Mouse (Mus musculus): ENCODE results near the gene Plcg2.

Gene Plcg2

DNA sequence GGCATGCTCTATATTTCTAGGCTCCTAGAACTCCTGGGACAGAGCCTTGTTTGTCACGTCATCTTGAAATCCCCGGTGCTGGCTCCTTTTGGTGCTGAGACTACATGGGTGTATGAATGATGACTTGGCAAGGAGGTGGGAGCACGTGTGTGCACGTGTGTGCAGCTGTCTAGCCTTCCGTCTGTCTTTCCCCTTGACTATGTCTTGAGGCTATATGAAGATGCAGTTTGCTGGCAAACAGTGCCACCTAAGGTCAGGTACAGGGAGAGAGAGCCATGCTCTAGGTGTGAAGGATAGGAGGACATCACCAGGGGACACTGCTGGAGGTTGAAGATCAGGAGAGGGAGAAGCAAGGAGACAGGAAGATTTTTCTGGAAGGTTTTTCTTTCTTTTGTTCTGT is 49.9 kb downstream of the Plcg2 start:
- DNase-seq (ENCODE audit: low read depth, low spot score), result no peak

DNA sequence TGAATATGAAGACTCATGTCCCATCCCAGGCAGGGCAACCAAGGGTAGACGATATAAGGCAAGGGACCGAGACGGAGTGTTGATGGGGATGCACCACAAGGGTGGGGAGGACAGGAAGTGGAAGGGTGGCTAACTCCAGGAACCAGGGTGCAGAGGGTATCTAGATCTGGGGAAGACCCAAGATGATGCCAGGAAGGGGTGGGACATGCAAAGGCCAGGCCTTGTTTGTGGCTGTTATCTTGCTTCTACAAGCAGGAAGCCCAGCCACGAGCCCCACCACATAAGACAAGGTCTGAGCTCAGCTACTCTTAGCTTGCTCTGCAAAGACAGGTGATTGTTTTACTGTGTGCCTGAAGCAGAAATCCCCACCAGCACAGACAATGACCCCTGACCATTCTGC is 50.4 kb downstream of the Plcg2 start:
- no peak for DNase-seq (ENCODE audit: low read depth, low spot score)

DNA sequence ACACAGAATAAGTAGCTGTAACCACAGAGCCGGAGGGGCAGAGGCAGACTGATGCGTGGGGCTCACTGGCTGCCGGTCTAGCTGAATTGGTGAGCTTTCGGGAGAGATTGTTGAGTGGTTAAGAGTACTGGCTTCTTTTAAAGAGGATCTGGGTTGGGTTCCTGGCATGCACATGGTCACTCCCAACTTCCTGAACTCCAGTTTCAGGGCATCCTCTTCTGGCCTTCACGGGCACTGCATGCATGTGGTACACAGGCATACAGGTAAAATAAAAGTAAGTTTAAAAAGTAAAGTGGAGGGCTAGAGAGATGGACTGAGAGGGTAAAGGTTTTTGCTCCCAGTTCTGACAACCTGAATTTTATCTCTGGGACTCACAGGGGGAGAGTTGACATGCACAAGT is 52.4 kb downstream of the Plcg2 start:
- DNase-seq (ENCODE audit: low read depth, low spot score), result no peak

DNA sequence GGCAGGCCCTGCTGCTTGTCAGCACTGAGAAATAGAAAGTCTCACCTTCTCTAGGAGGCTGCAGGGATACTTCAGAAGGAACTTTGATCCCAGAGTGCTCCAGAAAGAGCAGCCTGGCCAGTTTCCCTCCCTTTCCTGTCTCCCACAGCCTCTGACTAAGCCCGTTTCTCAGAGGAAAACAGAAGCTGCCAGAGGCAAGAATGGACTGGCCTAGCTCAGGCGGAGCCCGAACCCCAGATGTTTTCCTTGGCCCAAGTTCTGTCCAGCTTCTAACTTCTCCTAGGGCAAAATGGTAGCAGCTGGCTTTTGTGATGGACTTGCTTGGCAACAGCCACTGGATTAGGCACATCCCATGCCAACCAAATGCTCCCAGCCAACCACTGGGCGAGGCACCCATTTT is 62.9 kb downstream of the Plcg2 start:
- DNase-seq (ENCODE audit: low read depth, low spot score), result no peak

DNA sequence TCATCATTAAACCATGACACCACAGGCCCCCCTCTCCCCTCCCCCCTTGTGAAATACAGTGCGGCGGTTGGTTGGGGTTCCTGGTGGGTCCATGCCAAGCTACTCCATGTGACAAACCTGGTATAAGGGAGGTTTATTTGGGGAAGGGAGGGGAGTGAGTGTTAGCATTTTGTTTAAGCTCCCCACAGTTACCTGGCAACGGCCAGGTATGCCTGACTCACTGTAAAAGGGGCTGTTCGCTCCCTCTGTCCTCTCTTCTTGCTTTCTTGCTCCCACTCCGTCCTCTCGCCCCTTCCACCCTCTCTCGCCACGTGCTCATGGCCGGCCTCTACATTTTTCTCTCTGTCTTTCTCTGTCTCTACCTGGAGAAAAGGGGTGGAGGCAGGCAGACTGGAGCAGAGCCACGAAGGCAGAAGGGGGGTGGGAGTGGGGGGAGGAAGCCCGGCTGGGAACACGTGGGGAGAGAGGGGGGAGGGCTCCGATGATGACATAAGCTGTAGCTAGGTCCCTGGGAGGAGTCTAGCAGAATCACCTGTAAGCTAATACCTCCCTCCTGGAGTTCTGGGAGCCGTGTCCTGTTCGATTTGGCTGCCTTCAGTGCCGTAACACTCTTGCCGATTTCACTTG is 63.8 kb downstream of the Plcg2 start:
- DNase-seq (ENCODE audit: low read depth, low spot score), result no peak

DNA sequence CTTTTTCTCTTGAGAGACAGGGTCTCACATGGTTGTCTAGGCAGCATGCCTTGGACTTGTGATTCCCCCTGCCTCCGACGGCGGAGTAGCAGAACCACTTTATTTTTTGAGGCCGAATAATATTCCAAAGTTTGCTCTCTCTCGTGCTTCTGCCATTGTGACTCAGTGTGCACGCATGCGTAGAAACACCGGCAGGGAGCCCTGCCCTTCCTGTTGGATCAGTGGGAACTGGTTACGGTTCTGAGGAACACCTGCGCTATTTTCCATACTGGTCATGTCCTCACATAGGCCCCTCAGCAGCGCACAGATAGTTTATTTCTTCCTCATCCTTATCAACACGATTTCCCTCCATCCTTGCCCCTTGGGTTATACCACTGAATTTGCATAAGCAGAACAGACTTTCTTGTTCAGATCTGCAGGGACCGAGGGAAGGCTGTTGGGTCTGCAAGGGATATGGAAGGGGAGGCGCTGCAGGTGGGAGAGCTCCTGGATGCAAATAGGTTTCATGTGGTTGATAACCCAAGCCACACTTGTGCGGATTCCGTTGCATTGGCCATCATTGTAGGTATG is 64.4 kb downstream of the Plcg2 start:
- DNase-seq (ENCODE audit: low read depth, low spot score), result no peak

DNA sequence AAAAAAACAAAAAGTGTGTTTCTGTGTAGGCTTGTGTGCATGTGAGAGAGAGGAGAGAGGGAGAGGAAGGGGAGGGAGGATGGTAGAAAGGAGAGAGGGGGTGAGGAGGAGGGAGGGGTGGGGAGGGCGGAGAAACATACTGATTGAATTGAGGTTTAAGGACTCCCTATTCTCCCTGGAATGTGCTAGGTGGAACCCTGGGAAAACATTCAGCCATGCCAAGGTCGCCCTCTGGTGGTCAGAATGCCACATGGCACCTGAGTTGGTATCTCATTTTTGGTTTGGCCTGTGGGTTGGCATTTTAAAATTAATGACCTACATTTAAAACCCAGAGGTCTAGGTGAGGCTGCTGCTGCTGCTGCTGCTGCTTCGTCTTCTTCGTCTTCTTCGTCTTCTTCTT is 71.3 kb downstream of the Plcg2 start:
- peak; percentile 71 for DNase-seq (ENCODE audit: low read depth, low spot score)

DNA sequence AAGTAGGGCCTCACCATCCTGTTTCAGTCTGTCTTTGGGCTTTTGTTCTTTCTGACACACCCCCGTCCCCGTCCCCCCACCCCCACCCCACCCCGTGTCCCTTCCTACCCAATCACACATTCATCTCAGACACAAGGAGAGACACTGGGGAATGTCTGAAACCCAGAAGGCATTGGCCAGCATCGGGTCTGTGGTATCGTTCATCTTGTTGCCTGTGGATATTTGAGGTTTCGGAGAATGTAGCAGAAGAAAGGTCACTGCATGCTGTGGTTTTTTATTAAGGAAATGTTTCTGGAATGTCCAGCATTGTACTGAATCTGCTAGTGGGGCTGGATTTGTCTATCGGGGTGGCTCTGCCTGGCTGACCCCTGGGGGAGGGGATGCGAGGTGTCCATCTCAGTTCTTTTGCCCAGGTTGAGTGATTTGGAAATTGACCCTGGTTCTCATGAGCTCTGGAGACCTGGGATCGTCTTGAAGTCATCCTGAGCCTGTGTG is 78.2 kb downstream of the Plcg2 start:
- no peak for DNase-seq (ENCODE audit: low read depth, low spot score)

DNA sequence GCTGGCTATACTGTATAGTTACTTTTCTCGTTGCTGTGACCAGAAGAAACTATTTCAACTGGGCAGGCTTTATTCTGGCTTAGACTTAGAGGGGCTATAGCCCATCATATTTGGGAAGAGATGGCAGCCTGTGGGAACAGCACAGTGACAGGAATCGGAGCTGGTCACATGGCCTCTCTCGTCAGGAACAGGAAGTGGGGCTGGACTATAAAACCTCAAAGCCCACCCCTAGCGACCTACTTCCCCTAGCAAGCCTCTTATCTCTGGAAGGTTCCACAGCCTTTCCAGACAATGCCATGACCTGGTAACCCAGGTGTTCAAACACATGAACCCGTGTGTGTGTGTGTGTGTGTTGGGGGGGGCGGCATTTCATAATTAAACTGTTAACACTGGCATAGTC is 79.0 kb downstream of the Plcg2 start:
- no peak for DNase-seq (ENCODE audit: low read depth, low spot score)

DNA sequence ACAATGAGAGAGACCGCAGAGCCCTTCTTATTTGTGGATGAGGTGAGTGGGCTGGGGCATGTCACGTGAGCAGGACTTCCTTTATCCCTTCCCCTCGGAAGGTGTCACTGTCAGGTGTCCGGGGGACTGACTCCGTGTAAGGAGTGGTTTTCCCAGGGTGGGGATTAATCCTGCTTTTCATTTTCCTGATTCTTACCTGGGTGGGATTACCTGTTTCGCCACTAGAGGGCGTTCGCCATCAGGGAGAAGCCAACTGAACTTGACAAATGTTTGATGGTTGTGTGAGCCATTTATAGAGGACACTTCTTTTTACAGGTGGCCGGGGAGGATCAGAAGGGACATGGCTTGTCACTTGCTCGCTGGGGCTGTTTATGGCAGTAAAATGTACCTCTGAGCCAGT is 79.8 kb downstream of the Plcg2 start:
- no peak for DNase-seq (ENCODE audit: low read depth, low spot score)

DNA sequence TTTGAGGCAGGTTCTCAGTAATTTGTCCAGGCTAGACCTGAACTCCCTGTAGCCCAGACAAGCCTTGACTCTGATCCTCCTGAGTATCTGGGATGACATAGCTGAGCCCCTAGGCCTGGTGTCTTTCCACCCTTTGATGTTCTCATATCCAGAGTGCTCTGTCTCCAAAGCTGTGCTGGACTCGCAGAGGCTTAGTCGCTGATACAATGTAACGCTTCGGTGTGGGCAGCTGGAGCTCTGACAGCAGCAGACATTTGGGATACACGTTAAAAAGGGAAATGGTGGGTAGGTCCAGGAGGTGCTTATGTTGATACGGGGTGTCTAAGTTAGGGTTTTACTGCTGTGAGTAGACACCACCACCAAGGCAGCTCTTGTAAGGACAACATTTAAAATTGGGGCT is 80.8 kb downstream of the Plcg2 start:
- DNase-seq (ENCODE audit: low read depth, low spot score), result no peak

DNA sequence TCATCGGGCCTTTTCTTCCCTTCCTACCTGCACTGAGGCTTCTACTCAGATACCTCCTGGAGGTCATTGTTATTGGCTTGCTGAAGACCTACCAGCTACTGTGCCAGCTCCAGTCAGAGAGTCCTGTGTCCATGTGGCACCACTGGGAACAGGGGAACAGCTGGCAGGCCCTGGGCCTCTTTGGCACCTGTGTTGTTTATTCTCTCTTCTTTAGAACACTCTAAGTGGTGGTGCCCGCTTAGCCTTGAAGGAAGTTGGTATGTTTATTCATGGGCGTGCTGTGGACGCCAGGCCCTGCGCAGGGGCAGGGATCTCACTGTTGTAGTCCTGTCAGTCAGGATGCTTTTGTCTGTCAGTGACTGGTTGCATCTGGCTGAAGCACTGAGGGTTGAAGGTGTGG is 95.8 kb downstream of the Plcg2 start:
- no peak for DNase-seq (ENCODE audit: low read depth, low spot score)

DNA sequence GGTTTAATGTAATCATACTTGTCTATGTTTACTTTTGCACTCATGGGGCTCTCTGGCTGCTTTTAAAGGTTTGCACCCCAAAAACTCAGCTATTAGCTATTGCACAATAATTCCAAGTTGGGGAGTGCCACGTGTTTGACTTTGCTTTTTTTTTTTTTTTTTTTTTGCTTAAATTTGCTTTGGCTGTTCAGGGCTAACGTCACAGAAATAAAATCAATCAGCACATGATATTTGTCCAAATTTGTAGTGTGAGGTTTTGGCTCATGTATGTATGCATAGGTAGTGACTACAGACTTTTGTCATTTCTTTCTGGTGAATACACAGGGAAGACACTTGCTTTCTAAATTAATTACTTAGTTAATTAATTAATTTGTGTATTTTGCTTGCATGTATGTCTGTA is 96.9 kb downstream of the Plcg2 start:
- DNase-seq (ENCODE audit: low read depth, low spot score), result no peak

DNA sequence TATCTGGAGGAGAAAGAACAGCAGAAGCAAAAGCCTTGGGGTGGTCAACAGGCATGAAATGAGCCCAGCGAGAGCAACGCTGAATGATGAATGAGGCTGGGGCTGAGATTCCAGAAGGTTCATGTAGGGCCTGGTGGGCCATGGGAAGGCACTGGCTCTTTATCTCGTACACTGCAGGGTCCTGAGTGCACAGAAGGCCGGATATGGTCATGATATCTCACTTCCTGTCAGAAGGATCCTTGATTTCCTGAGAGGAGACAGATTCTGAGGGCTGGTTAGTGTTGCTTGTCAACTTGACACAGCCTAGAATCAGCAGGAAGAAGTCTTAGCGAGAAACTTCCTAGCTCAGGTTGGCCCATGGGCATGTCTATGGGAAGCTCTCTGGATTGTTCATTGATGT is 98.7 kb downstream of the Plcg2 start:
- no peak for DNase-seq (ENCODE audit: low read depth, low spot score)

DNA sequence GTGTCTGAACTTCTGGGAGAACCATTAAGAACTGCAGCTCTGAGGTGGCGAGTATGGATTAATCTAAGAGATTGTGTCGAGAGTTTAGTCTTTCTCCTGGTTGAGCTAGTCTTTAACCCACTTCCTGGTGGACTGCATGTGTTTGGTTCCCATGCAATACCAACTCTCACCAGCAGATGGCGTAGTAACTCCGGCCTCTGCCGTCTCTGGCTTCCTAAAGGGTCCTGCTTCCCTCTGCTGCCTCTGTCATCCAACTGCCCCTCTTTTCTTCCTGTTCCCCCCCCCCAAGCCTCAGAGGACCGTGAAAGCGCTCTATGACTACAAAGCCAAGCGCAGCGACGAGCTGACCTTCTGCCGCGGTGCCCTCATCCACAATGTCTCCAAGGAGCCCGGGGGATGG is 102.7 kb downstream of the Plcg2 start:
- no peak for DNase-seq (ENCODE audit: low read depth, low spot score)

DNA sequence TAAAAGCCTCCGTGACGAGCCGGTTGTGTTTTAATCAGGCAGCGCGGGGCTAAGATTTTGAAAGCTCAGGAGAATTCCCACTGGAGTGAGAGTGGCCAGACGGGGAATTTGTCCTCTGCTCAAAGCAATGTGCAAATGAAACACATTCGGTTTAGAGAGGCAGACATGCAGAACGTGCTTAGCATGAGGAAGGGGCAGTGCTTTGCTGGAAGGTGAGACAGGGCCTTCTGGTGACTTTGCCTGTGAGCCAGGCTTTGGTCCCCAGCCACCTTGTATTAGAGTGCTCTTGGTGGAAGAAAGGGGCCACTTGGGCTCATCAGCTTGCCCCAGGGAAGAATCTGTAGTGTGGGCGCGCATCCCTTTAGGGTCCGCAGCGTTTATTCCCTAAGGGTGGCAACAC is 106.0 kb downstream of the Plcg2 start:
- no peak for DNase-seq (ENCODE audit: low read depth, low spot score)

DNA sequence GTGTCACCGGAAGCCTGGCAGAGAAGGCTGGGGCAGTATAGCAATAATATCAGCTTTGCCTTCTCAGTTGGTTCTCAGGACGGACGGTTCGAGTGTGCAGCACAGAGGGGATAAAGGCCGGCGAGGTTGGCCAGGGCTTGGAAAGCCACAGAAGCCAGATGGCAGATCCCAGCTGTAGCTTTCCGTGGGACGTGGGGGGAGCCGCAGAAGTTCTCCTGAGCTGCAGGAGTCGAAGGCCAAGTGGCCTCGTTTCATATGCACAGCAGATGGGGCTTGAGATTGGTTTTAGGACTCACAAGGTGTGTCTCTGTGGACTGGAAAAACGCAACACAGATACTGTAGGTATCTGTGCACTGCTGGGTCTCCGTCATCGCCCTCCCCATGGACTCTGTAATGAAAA is 106.6 kb downstream of the Plcg2 start:
- no peak for DNase-seq (ENCODE audit: low read depth, low spot score)

DNA sequence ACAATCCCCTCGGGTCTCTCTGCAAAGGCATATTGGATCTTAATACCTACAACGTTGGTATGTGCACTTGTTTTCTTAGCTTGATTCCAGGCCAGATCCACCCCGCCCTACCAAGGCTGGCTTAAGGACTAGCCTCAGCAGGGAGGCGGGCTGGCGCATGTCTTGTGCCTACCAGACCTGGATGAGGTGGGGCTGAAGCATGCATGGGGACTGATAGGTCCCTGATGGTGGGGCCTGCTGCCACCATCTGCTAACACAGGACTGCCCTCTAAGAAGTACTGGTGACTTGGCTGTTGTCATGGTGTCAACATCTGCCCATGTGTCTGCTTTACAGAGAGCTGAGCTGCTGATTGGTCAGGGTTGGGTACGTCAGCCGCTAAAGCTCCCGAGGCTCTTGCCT is 107.1 kb downstream of the Plcg2 start:
- DNase-seq (ENCODE audit: low read depth, low spot score), result no peak

DNA sequence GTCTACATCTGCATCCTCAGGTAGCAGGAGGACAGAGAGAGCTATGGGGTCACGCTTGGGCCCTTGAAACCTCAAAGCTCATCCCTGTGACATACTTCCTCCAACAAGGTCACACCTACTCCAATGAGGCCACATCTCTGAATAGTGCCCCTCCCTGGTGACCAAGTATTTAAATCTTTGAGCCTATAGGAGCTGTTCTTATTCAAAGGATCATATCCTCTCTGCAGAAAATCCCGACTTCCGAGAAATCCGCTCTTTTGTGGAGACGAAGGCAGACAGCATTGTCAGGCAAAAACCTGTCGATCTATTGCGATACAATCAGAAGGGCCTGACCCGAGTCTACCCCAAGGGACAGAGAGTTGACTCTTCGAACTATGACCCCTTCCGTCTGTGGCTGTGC is 112.4 kb downstream of the Plcg2 start:
- DNase-seq (ENCODE audit: low read depth, low spot score), result no peak

DNA sequence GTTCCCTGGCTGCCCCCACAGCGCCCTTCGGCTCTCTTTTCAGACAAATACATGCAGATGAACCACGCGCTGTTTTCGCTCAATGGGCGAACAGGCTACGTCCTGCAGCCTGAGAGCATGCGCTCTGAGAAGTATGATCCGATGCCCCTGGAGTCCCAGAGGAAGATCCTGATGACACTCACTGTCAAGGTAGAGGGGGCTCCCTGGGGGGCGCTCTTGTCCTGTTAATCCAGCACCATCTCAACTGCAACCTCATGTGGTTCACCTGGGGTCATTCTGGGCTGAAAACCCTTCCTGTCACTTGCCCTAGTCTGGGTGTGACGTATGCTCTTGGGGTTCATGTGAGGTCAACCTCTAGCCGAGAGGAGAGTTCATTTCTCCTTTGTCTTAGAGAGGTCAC is 114.8 kb downstream of the Plcg2 start:
- DNase-seq (ENCODE audit: low read depth, low spot score), result no peak

DNA sequence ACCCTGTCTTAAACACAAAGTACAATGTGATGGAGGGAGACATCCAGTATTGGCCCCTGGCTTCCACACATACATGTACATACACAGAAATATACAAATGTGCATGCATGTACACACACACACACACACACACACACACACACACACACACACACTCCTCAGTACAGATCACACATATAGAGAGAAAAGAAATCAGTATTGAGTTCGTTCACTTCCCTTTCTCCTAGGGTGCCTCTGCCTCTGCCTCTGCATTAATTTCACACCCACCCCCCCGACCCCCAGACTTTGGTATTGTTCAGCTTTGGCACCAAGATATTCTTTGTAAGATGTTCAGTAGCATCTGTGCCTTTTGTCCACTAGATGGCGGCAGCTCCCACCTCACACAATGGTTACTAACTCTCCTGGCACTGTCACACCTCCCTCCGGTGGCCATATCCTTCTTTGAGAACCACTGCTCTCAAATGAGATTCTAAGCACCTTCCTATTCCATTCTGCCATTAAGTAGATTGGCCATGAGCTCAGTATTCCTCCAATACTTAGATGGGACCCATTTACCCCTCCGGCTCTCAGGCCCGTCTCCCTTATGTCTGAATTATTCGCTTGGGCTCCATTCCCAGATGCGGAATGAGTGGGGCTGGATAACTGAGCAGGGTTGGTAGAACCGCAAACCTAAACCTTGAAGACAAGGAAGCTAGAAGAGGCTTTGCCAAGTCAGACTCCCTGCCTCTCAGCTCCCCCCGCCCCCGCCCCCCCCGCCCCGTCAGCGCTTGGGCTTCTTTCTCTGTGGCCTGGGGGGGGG is 128.1 kb downstream of the Plcg2 start:
- DNase-seq (ENCODE audit: low read depth, low spot score), result peak; percentile 43

DNA sequence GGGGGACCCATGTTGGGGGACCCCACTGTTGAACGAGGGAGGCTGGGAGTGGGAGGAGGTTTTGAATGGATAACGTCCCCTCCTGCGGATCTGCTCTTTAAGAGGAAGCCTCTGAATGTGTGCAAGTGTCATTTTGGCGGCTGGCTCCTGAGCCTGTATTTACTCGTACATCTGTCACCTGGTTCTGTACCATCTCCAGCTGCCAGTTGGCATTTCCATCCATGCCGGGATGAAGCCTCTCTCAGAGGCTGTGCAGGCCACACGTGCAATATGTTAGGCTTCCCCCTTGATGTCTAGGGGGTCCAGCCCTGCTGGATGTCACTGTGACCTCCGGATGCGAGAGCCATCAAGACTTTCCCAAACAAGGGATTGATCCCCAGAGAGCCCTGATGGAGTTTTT is 129.0 kb downstream of the Plcg2 start:
- DNase-seq (ENCODE audit: low read depth, low spot score), result no peak

DNA sequence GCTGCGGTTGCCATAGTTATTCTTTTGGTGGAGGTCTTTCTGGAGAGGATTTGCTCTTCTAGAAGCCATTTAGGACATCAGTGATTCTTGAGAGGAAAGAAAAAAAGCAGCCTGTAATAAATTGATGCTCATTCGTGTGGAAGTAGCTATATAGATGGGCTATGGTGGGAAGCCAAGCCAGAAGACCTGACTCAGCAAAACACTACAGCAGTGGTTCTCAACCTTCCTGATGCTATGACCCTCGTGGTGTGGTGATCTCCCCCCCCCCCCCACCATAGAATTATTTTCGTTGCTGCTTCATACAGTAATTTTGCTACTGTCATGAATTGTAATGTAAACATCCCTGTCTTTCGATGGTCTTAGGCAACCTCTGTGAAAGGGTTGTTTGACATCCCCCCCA is 134.4 kb downstream of the Plcg2 start:
- no peak for DNase-seq (ENCODE audit: low read depth, low spot score)
